Mouse (Mus musculus): Measurements from ENCODE around the gene Ly6g. TPM values are rescaled to one million over a fixed set of nuclear protein-coding genes. Genes with fewer than 3 reads are reported as not detected.
"Not testable (repeated sequence)": the region's sequence is repeated elsewhere in the genome, so short reads cannot be mapped to it uniquely, and the experiment has no call there.

Ly6g gene
- total RNA-seq (2021): not detected

- no peak for DNase-seq (ENCODE audit: extremely low spot score in 1 of 2, low spot score in 2 of 2)
- intact Hi-C loops (cut with DNase I): no loop called here
Observed at GRCm38 (mm10) chr15:75154940-75155339, at the start of gene Ly6g. Ly6g (plus strand) TSS chr15:75155240.

- DNase-seq (ENCODE audit: extremely low spot score in 1 of 2, low spot score in 2 of 2); intact Hi-C loops (cut with DNase I): not testable (repeated sequence)
Observed at GRCm38 (mm10) chr15:75110424-75110823, 44.6 kb upstream of the Ly6g start.

DNA sequence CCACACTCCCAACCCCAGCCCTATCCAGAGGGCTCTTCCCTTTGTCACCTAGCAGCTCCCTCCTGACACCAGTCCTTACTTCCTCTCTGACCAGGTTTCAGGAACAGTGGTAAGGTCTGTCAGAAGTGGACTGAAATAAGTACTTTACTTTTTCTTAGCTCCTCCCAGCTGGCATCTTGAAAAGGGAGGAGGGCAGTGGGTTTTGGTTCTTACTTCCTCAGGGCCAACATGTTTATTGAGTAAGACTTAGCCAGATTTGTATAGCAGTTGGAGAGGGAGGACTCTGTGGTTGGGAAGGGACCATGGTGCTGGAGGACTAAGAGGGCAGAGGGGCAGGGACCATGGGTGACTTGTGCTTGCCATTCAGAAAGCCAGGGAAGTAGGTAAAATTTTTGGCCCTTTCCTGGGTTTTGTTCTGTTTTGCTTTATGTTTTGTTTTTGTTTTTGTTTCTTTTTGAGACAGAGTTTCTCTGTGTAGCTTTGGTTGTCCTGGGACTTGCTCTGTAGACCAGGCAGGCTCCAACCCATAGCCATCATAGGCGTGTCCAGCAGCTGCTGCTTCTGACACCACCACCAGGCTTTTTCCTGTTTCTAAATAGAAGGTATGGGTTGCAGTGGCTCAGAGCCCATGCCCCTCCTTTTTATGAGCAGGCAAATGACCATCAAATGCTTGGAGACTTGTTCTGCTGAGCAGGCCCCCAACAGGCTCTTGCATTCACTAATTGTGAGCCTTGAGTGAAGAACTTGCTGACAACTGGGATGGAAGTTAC, 43.0 kb upstream of the Ly6g start, which contains the start of gene Ly6c2:
Gene Ly6c2 (minus strand): TSS at position 110 of the 770 bp plus-strand sequence.
- intact Hi-C loops (cut with DNase I); DNase-seq (ENCODE audit: extremely low spot score in 1 of 2, low spot score in 2 of 2): not testable (repeated sequence)

- DNase-seq (ENCODE audit: extremely low spot score in 1 of 2, low spot score in 2 of 2): no peak
- intact Hi-C loops (cut with DNase I): no loop called here
Observed at GRCm38 (mm10) chr15:75116525-75116924, 38.5 kb upstream of the Ly6g start.

- DNase-seq (ENCODE audit: extremely low spot score in 1 of 2, low spot score in 2 of 2); intact Hi-C loops (cut with DNase I): not testable (repeated sequence)
Observed at GRCm38 (mm10) chr15:75117481-75117880, 37.6 kb upstream of the Ly6g start.

DNA sequence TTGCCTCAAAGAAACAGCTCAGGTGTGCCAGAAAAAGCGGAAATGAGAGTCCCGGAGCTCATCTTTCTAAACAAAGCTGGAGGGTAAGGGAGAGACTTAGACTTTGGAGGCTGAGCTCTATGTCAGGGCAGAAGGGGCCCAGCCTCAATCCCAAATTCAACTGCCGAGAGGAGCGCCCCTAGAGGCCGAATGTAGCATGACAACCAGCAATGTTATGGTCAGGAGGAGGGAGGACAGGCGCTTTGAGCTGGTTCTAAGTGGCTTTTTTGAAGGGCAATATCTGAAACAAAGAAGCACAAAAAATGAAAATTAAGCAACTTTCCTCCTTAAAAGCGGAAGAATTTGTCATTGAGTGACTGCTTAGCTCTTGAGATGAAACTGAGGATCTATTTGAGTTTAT, 36.3 kb upstream of the Ly6g start:
- peak in 1 of 2 experiments; percentile 28 for DNase-seq (ENCODE audit: extremely low spot score in 1 of 2, low spot score in 2 of 2)
- intact Hi-C loops (cut with DNase I): not testable (repeated sequence)

DNA sequence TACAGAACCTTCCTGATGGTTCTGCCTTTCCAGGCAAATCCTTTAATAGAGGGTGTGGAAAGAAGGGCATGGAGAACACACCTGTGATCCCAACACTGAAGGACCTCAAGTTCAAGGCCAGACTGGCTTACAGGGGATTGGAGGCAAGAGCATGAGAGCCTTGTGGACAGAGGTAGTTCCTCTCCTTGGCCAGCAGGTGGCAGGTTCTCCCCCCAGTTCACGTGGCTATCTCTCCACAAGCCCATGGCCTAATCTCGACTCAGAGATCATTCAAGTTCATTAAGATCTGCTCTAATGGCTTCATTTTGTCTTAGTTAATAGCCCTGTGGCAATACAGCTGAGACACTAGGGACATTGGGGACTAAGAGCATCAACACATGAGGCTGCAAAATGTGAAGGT, 35.0 kb upstream of the Ly6g start:
- DNase-seq (ENCODE audit: extremely low spot score in 1 of 2, low spot score in 2 of 2): no peak
- intact Hi-C loops (cut with DNase I): no loop called here

- DNase-seq (ENCODE audit: extremely low spot score in 1 of 2, low spot score in 2 of 2); intact Hi-C loops (cut with DNase I): not testable (repeated sequence)
Observed at GRCm38 (mm10) chr15:75132346-75132745, 22.7 kb upstream of the Ly6g start.

DNA sequence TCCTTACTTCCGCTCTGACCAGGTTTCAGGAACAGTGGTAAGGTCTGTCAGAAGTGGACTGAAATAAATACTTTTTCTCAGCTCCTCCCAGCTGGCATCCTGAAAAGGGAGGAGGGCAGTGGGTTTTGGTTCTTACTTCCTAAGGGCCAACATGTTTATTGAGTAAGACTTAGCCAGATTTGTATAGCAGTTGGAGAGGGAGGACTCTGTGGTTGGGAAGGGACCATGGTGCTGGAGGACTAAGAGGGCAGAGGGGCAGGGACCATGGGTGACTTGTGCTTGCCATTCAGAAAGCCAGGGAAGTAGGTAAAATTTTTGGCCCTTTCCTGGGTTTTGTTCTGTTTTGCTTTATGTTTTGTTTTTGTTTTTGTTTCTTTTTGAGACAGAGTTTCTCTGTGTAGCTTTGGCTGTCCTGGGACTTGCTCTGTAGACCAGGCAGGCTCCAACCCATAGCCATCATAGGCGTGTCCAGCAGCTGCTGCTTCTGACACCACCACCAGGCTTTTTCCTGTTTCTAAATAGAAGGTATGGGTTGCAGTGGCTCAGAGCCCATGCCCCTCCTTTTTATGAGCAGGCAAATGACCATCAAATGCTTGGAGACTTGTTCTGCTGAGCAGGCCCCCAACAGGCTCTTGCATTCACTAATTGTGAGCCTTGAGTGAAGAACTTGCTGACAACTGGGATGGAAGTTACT, 19.8 kb upstream of the Ly6g start:
- DNase-seq (ENCODE audit: extremely low spot score in 1 of 2, low spot score in 2 of 2): not testable (repeated sequence)
- intact Hi-C loops (cut with DNase I): loop anchor here (2.0 kb wide), 1 partner anchor 64 kb away; no protein-coding TSS in a partner anchor

GRCm38 (mm10) chr15:75137739-75138138, 17.3 kb upstream of the Ly6g start:
- intact Hi-C loops (cut with DNase I); DNase-seq (ENCODE audit: extremely low spot score in 1 of 2, low spot score in 2 of 2): not testable (repeated sequence)

GRCm38 (mm10) chr15:75141812-75142360, 13.2 kb upstream of the Ly6g start:
- intact Hi-C loops (cut with DNase I); DNase-seq (ENCODE audit: extremely low spot score in 1 of 2, low spot score in 2 of 2): not testable (repeated sequence)

DNA sequence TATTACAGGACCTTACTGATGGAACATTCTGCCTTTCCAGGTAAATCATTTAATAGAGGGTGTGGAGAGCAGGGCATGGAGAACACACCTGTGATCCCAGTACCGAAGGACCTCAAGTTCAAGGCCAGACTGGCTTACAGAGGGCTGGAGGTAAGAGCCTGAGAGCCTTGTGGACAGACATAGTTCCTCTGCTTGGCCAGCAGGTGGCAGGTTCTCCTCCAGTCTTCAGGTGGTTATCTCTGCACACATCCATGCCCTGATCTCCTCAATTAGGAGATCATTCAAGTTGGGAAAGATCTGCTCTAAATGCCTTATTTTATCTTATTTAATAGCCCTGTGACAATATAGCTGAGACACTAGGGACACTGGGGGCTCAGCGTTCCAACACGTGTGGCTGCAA, 11.3 kb upstream of the Ly6g start:
- DNase-seq (ENCODE audit: extremely low spot score in 1 of 2, low spot score in 2 of 2): no peak
- intact Hi-C loops (cut with DNase I): no loop called here

DNA sequence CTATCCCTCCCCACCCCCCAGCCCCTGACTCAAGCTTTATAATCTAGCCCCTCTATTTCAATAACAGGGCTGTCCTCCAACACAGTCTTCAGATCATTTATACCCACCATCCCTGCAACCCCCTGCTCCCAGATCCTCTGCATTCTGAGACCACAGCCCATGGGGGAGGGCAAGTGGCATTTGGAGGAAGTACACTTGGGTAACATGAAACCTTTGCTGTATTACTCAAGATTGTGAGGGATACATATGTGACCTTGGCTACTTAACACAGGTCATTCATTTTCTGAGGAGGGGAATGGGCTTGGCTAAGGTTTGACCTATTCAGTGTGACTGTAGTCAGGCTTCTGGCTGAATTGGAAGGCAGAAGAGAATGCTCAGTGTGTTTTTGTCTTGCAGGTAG, 2.0 kb upstream of the Ly6g start:
- intact Hi-C loops (cut with DNase I): no loop called here
- no peak for DNase-seq (ENCODE audit: extremely low spot score in 1 of 2, low spot score in 2 of 2)

DNA sequence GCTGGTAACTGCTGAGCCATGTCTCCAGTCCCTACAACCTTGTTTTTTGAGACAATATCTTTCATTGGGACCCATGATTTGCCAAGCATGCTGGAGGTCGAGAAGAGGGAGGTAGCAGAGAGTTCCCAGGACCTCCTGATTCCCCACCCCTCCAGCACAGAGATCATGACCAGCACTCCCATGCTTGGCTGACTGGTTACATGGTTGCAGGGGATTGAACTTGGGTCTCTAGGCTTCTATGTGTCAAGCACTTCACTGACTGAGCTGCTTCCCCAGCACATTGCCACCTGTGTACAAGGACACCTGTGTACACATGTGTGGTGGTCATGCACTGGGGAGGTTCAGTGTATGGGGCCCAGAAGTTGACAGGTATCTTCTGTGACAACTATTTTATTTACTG, 2.6 kb downstream of the Ly6g start:
- no peak for DNase-seq (ENCODE audit: extremely low spot score in 1 of 2, low spot score in 2 of 2)
- intact Hi-C loops (cut with DNase I): no loop called here

DNA sequence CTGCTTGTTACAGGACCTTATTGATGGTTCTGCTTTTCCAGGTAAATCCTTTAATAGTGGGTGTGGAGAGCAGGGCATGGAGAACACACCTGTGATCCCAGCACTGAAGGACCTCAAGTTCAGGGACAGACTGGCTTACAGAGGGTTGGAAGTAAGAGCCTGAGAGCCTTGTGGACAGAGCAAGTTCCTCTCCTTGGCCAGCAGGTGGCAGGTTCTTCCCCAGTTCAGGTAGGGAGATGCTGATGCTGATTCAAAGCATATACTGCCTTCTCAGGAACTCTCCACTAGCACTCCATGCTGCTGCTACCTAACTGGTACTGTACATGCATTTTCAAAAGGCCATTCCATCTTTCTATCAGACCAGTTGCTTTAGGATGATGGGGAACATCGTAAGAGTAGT, 20.5 kb downstream of the Ly6g start:
- DNase-seq (ENCODE audit: extremely low spot score in 1 of 2, low spot score in 2 of 2): peak; percentile 1 to 30
- intact Hi-C loops (cut with DNase I): no loop called here

GRCm38 (mm10) chr15:75186291-75186690, 31.3 kb downstream of the Ly6g start:
- DNase-seq (ENCODE audit: extremely low spot score in 1 of 2, low spot score in 2 of 2): no peak
- intact Hi-C loops (cut with DNase I): no loop called here

GRCm38 (mm10) chr15:75189116-75189515, 34.1 kb downstream of the Ly6g start:
- no peak for DNase-seq (ENCODE audit: extremely low spot score in 1 of 2, low spot score in 2 of 2)
- intact Hi-C loops (cut with DNase I): no loop called here

- intact Hi-C loops (cut with DNase I); DNase-seq (ENCODE audit: extremely low spot score in 1 of 2, low spot score in 2 of 2): not testable (repeated sequence)
Observed at GRCm38 (mm10) chr15:75190560-75190959, 35.5 kb downstream of the Ly6g start.
